Mouse (Mus musculus) heart, embryonic 10.5 days (tissue): Measurements from ENCODE around the gene Pigu. TPM values are rescaled to one million over a fixed set of nuclear protein-coding genes. Genes with fewer than 3 reads are reported as not detected.

Experiments
- DNase-seq: peaks from one replicate; pipeline ENCODE4 v3.0.0-alpha.2; 2017; ENCODE audit warnings: low spot score
- H3K27ac ChIP-seq: fragments of 300-500 bp; sonication (generic); 2 replicates; pipeline ENCODE4 v1.5.1; 2016; ENCODE audit warnings: mild to moderate bottlenecking
- H3K27me3 ChIP-seq: fragments of 300-500 bp; sonication (generic); 2 replicates; pipeline ENCODE4 v1.6.1; 2016; ENCODE audit warnings: mild to moderate bottlenecking; ENCODE audit not compliant: poor library complexity, insufficient read depth, severe bottlenecking
- H3K36me3 ChIP-seq: fragments of 300-500 bp; sonication (generic); 2 replicates; pipeline ENCODE4 v1.6.1; 2016; ENCODE audit warnings: mild to moderate bottlenecking, moderate library complexity
- H3K4me1 ChIP-seq: fragments of 300-500 bp; sonication (generic); 2 replicates; pipeline ENCODE4 v1.6.1; 2016; ENCODE audit warnings: mild to moderate bottlenecking
- H3K4me3 ChIP-seq: fragments of 300-500 bp; sonication (generic); 2 replicates; pipeline ENCODE4 v1.5.1; 2016; ENCODE audit warnings: mild to moderate bottlenecking, moderate library complexity
- H3K9me3 ChIP-seq: fragments of 300-500 bp; sonication (generic); 2 replicates; pipeline ENCODE4 v1.6.1; 2016; ENCODE audit warnings: mild to moderate bottlenecking, moderate library complexity
- WGBS: fragments of 180-500 bp; shearing (Covaris S2); methylation state at CpG from one replicate; pipeline ENCODE4 v1.1.7; 2016; 5-methylcytosine and 5-hydroxymethylcytosine counted together
- polyA plus RNA-seq: library from polyadenylated mRNA; unstranded; fragments of >200 nt; fragmentation: Nextera tagmentation; extraction: Ambion mirVana; gene quantifications from 2 replicates; pipeline ENCODE4 v1.2.1, GENCODE M21; 2016

Gene Pigu
- polyA plus RNA-seq, 1 experiment from 2014 or later, result 61.2 TPM

DNA sequence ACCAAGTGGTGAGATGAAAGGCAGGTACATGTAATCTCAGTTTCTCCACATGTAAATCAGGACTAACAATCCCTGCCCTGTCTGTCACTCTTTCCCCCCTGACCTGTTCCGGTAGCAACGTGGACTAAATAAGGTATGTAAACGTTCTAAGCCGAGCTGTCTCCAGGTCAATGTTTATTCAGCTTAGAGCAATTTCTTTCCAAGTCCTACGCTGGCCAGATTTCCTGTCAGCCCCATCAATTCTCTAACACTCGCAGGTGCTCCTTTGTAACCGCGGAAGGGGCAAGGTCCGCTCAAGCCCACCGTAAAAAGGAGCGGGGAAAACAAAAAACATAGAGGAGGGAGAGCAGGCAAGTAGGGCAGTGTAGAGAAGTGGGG is 23.8 kb upstream of the Pigu start:
- Histone ChIP-seq H3K4me1 (peaks cover 31% of the 10 kb centered on the region), H3K27ac (peak overlapping the region; percentile 99), H3K4me3 (peak overlapping the region; percentile 92), H3K9me3 (no peaks in the 10 kb centered on the region), H3K36me3 (peaks cover 11% of the 10 kb centered on the region), H3K27me3 (peaks cover 24% of the 10 kb centered on the region)
- no peak for DNase-seq
- WGBS, result 3% methylated on average over 11 of the region's 11 CpGs

DNA sequence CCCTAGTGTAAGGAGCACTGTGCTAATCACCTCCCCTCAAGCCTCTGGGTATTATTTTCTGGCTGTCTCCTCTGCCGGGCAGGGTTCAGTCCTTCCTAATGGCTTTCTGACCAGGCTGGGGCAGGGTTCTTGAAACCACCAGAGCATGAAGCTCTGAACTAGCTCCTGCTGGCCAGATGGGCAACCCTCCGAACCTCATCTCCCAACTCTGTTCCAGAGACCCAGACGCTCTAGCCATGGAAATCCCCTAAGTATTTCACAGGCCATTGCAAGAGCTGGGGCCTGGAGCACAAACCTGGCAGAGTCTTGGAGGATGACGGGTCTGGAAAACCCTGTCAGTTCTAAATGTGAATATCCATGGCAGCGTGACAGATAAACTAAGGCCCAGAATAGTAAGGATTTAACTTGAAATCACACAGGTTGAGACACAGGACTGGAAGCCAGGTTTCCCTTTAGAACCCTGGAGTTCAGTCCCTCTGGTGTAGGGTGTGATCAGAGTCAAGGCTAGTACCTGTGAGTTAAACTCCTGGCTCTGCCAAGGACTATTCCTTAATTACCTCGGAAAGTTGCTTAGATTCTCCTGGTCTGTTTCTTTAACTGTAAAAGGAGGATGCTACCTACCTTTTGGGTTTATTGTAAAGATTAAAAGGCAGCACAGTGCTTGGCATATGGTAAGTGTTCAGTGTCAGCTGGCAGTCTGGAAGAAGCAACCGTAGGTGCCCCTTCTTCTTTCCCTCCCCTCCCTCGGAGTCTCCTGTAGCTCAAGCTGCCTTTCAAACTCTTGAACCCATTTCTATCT is 23.2 kb upstream of the Pigu start, which contains the start of gene Trp53inp2:
Trp53inp2 (plus strand) TSS at position 799 of the 799 bp plus-strand sequence.
- Histone ChIP-seq H3K36me3 (peaks cover 5% of the 10 kb centered on the region), H3K27ac (peak within 1 kb of the TSS; percentile 99), H3K4me3 (peak within 1 kb of the TSS; percentile 92), H3K27me3 (peaks cover 24% of the 10 kb centered on the region), H3K4me1 (peaks cover 25% of the 10 kb centered on the region), H3K9me3 (no peaks in the 10 kb centered on the region)
- 51% methylated on average over 8 of the region's 8 CpGs for WGBS
- no peak for DNase-seq

DNA sequence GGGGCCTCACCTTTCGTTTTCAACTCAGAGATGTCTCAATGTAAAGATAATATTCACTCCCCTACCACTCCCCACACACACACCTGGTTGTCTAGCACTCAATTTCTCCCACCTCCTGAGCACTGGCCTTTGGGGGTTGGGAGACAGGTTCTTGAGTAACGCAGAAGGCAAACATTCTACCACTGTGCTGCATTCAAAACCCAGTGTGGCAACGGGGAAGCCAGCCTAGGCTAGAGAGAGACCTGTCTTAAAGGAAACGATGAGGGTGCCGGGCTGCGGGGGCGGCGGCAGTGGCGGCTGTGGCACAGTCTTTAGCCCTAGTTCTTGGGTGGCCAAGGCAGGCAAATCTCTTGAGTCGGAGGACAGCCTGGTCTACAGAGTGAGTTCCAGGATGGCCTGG is 19.0 kb upstream of the Pigu start:
- 79% methylated on average over 10 of the region's 10 CpGs for WGBS
- peaks cover 24% of the 10 kb centered on the region for H3K27me3 ChIP-seq
- no peak for DNase-seq
- no peak overlapping the region for H3K27ac ChIP-seq
- peaks cover 14% of the 10 kb centered on the region for H3K4me1 ChIP-seq
- H3K9me3 ChIP-seq, result no peaks in the 10 kb centered on the region
- no peak overlapping the region for H3K4me3 ChIP-seq
- H3K36me3 ChIP-seq, result no peaks in the 10 kb centered on the region

DNA sequence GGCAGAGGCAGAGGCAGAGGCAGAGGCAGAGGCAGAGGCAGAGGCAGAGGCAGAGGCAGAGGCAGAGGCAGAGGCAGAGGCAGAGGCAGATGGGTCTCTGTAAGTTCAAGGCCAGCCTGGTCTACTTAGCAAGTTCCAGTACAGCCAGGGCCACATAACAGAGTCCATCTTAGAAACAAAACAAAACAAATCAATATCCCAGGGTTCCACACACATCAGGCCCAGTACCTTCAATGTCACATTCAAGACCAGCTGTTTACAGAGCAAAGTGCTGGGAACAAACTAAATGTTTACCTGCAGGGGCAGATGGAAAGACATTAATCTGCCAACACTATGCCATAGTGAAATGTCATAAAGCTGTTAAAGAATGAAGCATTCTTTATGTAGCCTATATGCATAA is 17.3 kb upstream of the Pigu start:
- H3K27me3 ChIP-seq, result peaks cover 10% of the 10 kb centered on the region
- H3K36me3 ChIP-seq, result no peaks in the 10 kb centered on the region
- peaks cover 18% of the 10 kb centered on the region for H3K4me1 ChIP-seq
- no peaks in the 10 kb centered on the region for H3K9me3 ChIP-seq
- no peak for DNase-seq
- no peak overlapping the region for H3K4me3 ChIP-seq
- no peak overlapping the region for H3K27ac ChIP-seq

DNA sequence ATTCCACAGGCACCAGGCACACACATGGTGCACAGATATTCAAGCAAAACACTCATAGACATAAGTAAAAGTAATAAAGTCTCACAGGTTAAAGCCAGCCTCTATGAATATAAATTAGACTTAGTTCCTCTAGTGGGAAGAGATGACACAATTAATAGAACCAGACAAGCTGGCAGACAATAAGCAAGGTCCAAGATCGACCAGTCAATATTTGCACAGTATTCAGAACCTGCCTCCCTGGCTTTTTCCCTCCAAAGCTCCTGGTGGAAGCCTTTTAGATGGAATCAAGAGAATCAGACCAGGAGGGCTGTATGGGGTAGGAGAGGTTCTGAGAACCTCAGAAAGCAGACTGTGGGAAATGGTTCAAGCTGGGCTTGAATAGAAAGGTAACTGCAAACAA is 16.7 kb upstream of the Pigu start:
- Histone ChIP-seq H3K4me1 (peaks cover 22% of the 10 kb centered on the region), H3K9me3 (no peaks in the 10 kb centered on the region), H3K4me3 (no peak overlapping the region), H3K27me3 (peaks cover 4% of the 10 kb centered on the region; the same call in 1 of the 2 replicates), H3K36me3 (no peaks in the 10 kb centered on the region), H3K27ac (no peak overlapping the region)
- WGBS, result 85% methylated on average over 1 of the region's 1 CpGs
- no peak for DNase-seq

DNA sequence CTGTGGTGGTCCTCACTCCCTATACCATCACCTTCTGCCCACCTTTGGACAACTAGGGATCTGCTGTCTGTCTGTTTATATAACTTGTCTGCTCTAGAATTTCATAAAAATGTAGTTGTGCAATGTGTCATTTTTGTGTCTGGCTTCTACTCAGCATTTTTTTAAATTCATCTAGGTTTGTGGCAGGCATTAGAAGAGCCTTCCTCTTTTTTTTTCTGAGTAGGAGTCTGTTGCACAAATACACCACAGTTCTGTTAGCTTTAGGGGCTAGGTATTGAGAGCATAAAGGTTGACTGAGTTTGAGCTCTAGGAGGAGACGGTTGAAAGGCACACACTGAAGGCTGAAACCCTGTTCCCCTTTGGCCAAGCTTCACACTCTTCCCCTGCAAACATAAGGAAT is 16.1 kb upstream of the Pigu start:
- Histone ChIP-seq H3K4me1 (peaks cover 22% of the 10 kb centered on the region), H3K27ac (no peak overlapping the region), H3K27me3 (peaks cover under 1% of the 10 kb centered on the region; the same call in 1 of the 2 replicates), H3K36me3 (no peaks in the 10 kb centered on the region), H3K4me3 (no peak overlapping the region), H3K9me3 (no peaks in the 10 kb centered on the region)
- WGBS, result 79% methylated on average over 1 of the region's 1 CpGs
- DNase-seq, result no peak

DNA sequence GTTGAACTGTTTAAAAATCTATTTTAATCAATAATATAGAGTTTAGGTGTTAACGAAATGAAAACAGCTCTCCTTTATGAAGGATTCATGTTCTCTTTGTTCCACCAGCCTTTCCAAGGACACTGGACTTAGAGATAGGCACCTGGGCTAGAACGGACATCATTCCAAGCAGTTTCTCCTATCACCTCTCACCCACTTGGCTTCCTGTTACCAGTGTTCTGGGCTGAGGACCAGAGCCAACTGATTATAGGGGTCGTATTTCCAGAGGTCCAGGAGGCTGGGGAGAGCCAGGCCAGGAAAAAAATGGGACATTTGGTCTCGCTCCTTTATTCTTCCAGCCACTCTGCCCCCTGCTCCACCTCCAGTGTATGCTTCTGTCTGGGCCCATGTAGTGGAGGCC is 15.2 kb upstream of the Pigu start:
- no peaks in the 10 kb centered on the region for H3K27me3 ChIP-seq
- whole genome bisulfite sequencing, result 37% methylated on average over 4 of the region's 4 CpGs
- no peak for DNase-seq
- H3K4me3 ChIP-seq, result no peak overlapping the region
- H3K9me3 ChIP-seq, result no peaks in the 10 kb centered on the region
- peak overlapping the region; percentile 70 for H3K27ac ChIP-seq
- peaks cover 22% of the 10 kb centered on the region for H3K4me1 ChIP-seq
- no peaks in the 10 kb centered on the region for H3K36me3 ChIP-seq

DNA sequence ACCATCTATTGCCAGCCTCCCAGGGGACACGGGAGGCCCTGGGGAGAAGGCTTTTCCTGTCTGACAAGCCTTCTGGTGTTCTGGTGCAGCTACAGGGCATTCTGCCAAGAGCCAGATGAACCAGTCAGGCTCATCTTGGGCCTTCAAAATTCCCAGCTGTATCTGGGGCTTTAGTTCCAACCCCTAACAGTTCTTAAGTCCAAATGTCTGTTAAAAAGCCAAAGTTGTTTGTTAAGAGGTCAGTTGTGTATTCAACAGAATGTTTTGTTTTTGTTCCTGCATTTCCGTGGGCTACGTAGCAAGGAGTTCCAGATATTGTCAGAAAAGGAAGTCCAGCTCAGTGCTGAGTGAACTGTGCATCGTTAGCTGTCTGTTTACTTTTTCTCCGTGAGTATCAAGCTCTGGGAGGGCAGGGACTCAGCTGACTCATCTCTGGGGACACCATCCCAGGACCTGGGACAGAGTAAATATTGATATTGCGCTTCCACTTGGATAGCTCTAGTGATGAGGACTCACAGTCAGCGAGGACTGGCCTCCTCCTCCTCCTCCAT is 12.2 kb upstream of the Pigu start:
- Histone ChIP-seq H3K36me3 (no peaks in the 10 kb centered on the region), H3K4me1 (peaks cover 22% of the 10 kb centered on the region), H3K27ac (peak overlapping the region; percentile 56; the same call in 1 of the 2 replicates), H3K4me3 (no peak overlapping the region), H3K27me3 (no peaks in the 10 kb centered on the region), H3K9me3 (no peaks in the 10 kb centered on the region)
- 45% methylated on average over 7 of the region's 7 CpGs for WGBS
- DNase-seq, result no peak

DNA sequence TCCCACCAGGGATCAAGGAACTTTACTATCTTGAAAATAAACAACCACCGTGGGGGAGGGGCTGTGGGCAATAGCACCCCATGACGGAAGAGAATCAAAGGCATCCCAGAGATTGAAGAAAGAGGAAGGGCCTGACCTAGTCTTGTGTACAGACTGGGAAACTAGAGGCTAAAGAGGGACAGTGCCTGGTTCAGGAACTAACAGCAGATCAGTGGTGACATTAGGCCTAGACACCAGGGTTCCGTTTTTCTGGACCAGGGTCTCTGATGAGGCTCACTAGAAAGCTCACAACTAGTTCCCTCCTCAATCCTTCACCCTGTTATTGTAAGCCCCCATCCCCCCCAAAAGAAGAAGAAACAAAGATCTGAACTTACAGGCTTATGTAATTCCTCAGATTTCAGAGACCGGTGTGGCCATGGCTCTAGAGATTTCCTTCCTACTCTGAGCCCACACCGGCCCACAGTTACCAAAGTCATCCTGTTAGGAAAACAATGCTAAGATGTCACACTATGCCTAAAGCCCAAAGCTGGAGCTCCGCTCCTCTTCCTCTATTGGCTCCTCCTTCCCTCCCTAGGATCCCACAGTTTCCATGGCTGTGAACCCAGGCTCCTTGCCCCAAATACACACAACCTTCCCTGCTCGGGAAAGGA is 10.5 kb upstream of the Pigu start:
- no peaks in the 10 kb centered on the region for H3K9me3 ChIP-seq
- H3K4me3 ChIP-seq, result no peak overlapping the region
- DNase-seq, result no peak
- peaks cover 20% of the 10 kb centered on the region for H3K4me1 ChIP-seq
- no peak overlapping the region for H3K27ac ChIP-seq
- 70% methylated on average over 7 of the region's 7 CpGs for WGBS
- H3K27me3 ChIP-seq, result peaks cover 4% of the 10 kb centered on the region; the same call in 1 of the 2 replicates
- H3K36me3 ChIP-seq, result no peaks in the 10 kb centered on the region

DNA sequence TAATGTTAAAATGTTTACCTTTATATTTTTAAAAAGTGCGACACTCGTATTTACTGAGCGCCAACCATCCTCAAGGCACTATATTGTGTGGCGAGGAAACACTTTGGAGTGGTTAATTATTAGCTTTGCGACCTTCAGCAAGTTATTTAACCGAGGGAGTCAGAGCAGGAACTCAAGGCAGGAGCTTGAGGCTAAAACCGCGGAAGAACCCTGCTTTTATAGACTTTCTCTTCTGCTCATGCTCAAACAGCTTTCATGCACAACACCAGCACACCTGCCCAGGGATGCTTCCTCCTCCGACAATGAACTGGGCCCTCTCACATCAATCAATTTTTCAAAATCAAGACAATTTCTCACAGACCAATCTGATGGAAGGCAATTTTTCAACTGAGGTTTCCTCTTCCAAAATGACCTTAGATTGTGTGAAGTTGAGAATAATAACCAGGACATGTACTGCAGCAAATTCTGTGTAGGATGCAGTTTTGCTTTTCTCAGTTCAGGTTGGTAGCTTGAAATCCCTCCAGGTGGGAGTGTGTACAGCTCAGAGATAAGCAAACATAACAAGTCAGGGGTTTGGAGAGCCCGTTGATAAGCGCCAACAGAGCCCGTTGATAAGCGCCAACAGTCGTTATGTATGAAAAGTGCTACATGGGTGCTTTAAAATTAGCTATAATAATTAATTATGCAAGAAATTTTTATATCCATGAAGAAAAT is 613 bp upstream of the Pigu start:
- Histone ChIP-seq H3K36me3 (no peaks in the 10 kb centered on the region), H3K4me3 (peak overlapping the region; percentile 89), H3K9me3 (no peaks in the 10 kb centered on the region), H3K27me3 (no peaks in the 10 kb centered on the region), H3K4me1 (peaks cover 9% of the 10 kb centered on the region; the same call in 1 of the 2 replicates), H3K27ac (peak overlapping the region; percentile 91)
- DNase-seq, result no peak
- WGBS, result 27% methylated on average over 14 of the region's 14 CpGs

DNA sequence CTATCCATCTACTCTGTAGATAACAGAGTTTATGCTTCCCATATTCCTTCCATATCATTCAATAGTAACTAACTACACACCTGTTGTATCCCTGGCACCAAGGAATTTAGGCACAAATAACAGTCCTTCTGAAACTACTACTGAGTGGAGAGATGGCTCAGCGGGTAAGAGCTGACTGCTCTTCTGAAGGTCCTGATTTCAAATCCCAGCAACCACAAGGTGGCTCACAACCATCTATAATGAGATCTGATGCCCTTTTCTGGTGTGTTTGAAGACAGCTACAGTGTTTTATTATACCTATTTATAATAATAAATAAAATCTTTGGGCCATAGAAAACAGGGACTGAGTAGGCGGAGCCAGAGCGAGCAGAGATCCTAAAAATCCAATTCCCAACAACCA is 2.8 kb downstream of the Pigu start:
- Histone ChIP-seq H3K36me3 (peaks cover 7% of the 10 kb centered on the region), H3K4me1 (peaks cover 9% of the 10 kb centered on the region; the same call in 1 of the 2 replicates), H3K4me3 (no peak overlapping the region), H3K27ac (no peak overlapping the region), H3K27me3 (no peaks in the 10 kb centered on the region), H3K9me3 (no peaks in the 10 kb centered on the region)
- no peak for DNase-seq
- 85% methylated on average over 3 of the region's 3 CpGs for WGBS

DNA sequence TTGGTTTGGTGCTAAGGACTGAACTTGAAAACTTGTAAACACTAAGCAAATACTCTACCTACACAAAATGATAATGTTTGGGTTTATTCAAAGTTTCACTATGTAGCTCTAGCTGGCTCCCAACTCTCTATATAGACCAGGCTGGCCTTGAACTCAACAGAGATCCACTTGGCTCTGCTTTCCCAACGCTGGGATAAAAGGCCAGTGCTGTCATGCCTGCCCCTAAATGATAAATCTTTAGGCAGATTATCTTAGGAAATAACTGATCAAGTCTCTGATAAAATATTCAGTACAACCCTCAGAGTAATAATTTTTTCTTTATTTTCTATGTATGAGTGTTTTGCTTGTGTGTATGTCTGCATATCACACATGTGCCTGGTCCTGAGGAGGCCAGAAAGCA is 10.6 kb downstream of the Pigu start:
- Histone ChIP-seq H3K27ac (no peak overlapping the region), H3K4me1 (no peaks in the 10 kb centered on the region), H3K9me3 (no peaks in the 10 kb centered on the region), H3K27me3 (no peaks in the 10 kb centered on the region), H3K4me3 (no peak overlapping the region), H3K36me3 (peaks cover 32% of the 10 kb centered on the region)
- WGBS, result 80% methylated on average over 1 of the region's 1 CpGs
- DNase-seq, result no peak

DNA sequence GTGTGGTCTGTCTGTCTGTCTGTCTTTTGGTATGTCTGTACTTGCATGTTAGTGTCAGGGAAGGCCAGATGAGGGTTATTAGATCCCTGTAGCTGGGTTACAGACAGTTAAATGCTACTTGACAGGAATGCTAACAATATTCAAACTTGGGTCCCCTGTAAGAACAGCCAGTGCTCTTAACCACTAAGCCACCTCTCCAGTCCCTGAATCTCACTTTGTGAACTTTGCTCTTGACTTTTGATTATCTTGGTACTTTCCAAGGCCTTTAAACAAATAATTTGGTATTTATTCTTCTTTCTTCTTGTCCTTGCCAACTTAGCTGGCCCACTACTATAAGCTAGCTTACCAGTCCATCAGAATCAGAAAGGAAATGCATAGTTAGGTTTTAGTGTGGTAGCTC is 17.1 kb downstream of the Pigu start:
- Histone ChIP-seq H3K9me3 (no peaks in the 10 kb centered on the region), H3K4me3 (no peak overlapping the region)

More for the DNA sequence above, 17.1 kb downstream of the Pigu start:
- Histone ChIP-seq H3K36me3 (peaks cover 30% of the 10 kb centered on the region; the same call in 1 of the 2 replicates), H3K4me1 (no peaks in the 10 kb centered on the region), H3K27me3 (no peaks in the 10 kb centered on the region), H3K27ac (no peak overlapping the region)
- DNase-seq, result no peak
